Mouse (Mus musculus) gastrocnemius, postnatal 14 days (tissue): ENCODE data around the gene Ttc13. TPM values are rescaled to one million over a fixed set of nuclear protein-coding genes. Genes with fewer than 3 reads are reported as not detected.

ENCODE experiments used
- total RNA-seq, 2 experiments: library from RNA; stranded (reverse); gene quantifications; 2 replicates each; pipeline ENCODE4 v1.2.3; 2021

Gene Ttc13
- total RNA-seq, 2 experiments from 2014 or later = 16.9 to 22.3 TPM

Other genes with a start within 250 kb of the Ttc13 start
- 10 to 100 TPM; 18.7 to 19.8 TPM for gene Cog2, start 201.2 kb downstream of the Ttc13 start, total RNA-seq
- 10 to 100 TPM; 11.4 to 12.3 TPM for gene Agt, start 152.3 kb downstream of the Ttc13 start, total RNA-seq
- gene Capn9, start 145.9 kb downstream of the Ttc13 start, total RNA-seq = under 1 TPM in 1 of 2 experiments, not detected in 1; 0.08 TPM
- 10 to 100 TPM; 21.4 to 25.8 TPM for gene 2310022B05Rik, start 58.6 kb downstream of the Ttc13 start, total RNA-seq
- gene Arv1, start 156 bp upstream of the Ttc13 start, total RNA-seq = 1 to 10 TPM; 2.8 to 3.3 TPM
- under 1 TPM; 0.66 to 1.00 TPM for gene Fam89a, start 29.8 kb upstream of the Ttc13 start, total RNA-seq
- gene Trim67, start 71.1 kb upstream of the Ttc13 start, total RNA-seq = under 1 TPM; 0.07 to 0.18 TPM
- gene Gnpat, start 141.1 kb upstream of the Ttc13 start, total RNA-seq = 100 to 1,000 TPM in 1 of 2 experiments, 10 to 100 TPM in 1; 98.0 to 105 TPM
- 10 to 100 TPM; 25.1 to 30.6 TPM for gene 2810004N23Rik, start 141.1 kb upstream of the Ttc13 start, total RNA-seq
- 1 to 10 TPM; 7.7 to 8.8 TPM for gene Exoc8, start 175.7 kb upstream of the Ttc13 start, total RNA-seq
- gene Sprtn, start 175.9 kb upstream of the Ttc13 start, total RNA-seq = 1 to 10 TPM; 6.6 to 8.8 TPM
- 10 to 100 TPM; 70.1 to 76.6 TPM for gene Egln1, start 227.3 kb upstream of the Ttc13 start, total RNA-seq